9 mouse cellular contexts compared by ENCODE assay signal in the genomic region with DNA sequence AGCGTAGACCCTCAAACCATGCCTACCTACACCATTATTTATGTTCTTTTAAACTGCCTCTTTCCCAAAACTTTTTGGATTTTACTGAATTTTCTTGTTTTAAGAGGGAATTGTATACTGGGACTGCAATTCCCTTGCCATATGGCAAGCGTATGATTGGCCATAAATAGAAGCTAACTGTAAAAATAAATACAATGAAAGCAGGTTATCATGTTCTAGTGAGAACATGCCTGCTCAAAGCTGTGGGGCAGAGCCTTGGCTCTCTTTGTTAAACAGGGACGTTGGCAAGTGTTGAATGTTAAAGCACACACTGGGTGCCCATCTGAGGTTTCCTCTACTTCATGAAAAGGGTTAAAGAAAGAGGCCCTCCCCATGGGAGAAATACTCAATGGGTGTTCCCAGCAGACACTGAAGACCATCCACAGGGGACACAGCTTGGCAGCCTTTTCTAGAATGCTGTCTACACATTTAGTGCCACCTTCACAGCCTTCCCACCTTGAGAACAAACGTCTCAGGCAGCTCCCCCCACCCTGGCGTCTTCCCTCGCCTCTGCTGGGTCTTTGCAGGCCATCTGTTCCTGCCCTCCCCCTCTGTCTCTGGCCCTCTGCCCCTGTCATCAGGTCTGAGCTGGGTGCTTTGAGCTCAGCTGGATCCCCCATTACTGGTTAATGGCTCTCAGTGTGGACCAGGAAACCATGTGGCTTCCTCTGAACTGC.
DNase-seq lines count a peak whose midpoint lies in the region; ATAC-seq lines count a peak whose summit lies in the region.
"Had no signal": no experiment of that assay in that cellular context is flagged by ENCODE, and none has a peak within 500 bp of the region (broad histone marks: within the 10 kb centered on the region; RNA-seq: fewer than 3 reads in every experiment).

No protein-coding gene starts in this region.

- no peak overlapping the region for H3K27ac ChIP-seq in embryonic facial prominence, embryonic 15.5 days (replicated peaks)
- no peak overlapping the region for H3K27ac ChIP-seq in neural tube, embryonic 12.5 days
- H3K27ac ChIP-seq: limb, embryonic 15.5 days had no signal

- DNase-seq in heart, postnatal 4 days: peak; percentile 25
- DNase-seq in heart, postnatal 25 days (ENCODE audit: low spot score): no peak
- peak; percentile 39 for DNase-seq in left cerebral cortex, adult 11 months (ENCODE audit: low spot score)
- DNase-seq in layer of hippocampus, postnatal 14 days (ENCODE audit: low spot score in 2 of 2): no peak
- no peak for DNase-seq in thymus, postnatal 4 days
- no peak for DNase-seq in layer of hippocampus, postnatal 25 days (ENCODE audit: extremely low spot score in 1 of 2, low spot score in 1 of 2)

- 38% methylated on average over 6 of the region's 6 CpGs for WGBS in embryonic facial prominence, embryonic 15.5 days
- WGBS in neural tube, embryonic 12.5 days: 22% methylated on average over 6 of the region's 6 CpGs

- intact Hi-C loops in heart, postnatal 25 days (cut with DNase I): no loop called here

- ATAC-seq in embryonic facial prominence, embryonic 15.5 days (ENCODE audit: insufficient number of reproducible peaks, low FRiP score, low TSS enrichment, low read depth): peak; percentile 48
- ATAC-seq in neural tube, embryonic 12.5 days (ENCODE audit: low FRiP score, low read depth): peak; percentile 65

- no peak overlapping the region for H3K4me2 ChIP-seq in embryonic facial prominence, embryonic 15.5 days (replicated peaks)
- H3K4me2 ChIP-seq in neural tube, embryonic 12.5 days (replicated peaks): no peak overlapping the region
- H3K4me2 ChIP-seq: limb, embryonic 15.5 days had no signal

- no peaks in the 10 kb centered on the region for H3K36me3 ChIP-seq in embryonic facial prominence, embryonic 15.5 days
- H3K36me3 ChIP-seq in neural tube, embryonic 12.5 days: no peaks in the 10 kb centered on the region
- H3K36me3 ChIP-seq: limb, embryonic 15.5 days had no signal

- peaks cover 49% of the 10 kb centered on the region for H3K4me1 ChIP-seq in embryonic facial prominence, embryonic 15.5 days
- H3K4me1 ChIP-seq in neural tube, embryonic 12.5 days: peaks cover 61% of the 10 kb centered on the region

- no peaks in the 10 kb centered on the region for H3K27me3 ChIP-seq in embryonic facial prominence, embryonic 15.5 days
- no peaks in the 10 kb centered on the region for H3K27me3 ChIP-seq in neural tube, embryonic 12.5 days (replicated peaks)
- H3K27me3 ChIP-seq: limb, embryonic 15.5 days had no signal

- H3K9ac ChIP-seq in embryonic facial prominence, embryonic 15.5 days: no peak overlapping the region
- no peak overlapping the region for H3K9ac ChIP-seq in neural tube, embryonic 12.5 days
- H3K9ac ChIP-seq: limb, embryonic 15.5 days had no signal

- no peaks in the 10 kb centered on the region for H3K9me3 ChIP-seq in embryonic facial prominence, embryonic 15.5 days (replicated peaks)
- H3K9me3 ChIP-seq in neural tube, embryonic 12.5 days: no peaks in the 10 kb centered on the region
- H3K9me3 ChIP-seq: limb, embryonic 15.5 days had no signal

- no peak overlapping the region for H3K4me3 ChIP-seq in embryonic facial prominence, embryonic 15.5 days (replicated peaks)
- no peak overlapping the region for H3K4me3 ChIP-seq in neural tube, embryonic 12.5 days
- H3K4me3 ChIP-seq: limb, embryonic 15.5 days had no signal

Comparison
In these comparisons a context has a peak if more than half of its experiments do, and no peak if none do; other contexts are left out.
1. DNase-seq: peak in heart, postnatal 4 days (single experiment) and left cerebral cortex, adult 11 months (single experiment); none in heart, postnatal 25 days (single experiment), layer of hippocampus, postnatal 14 days (0 of 2), thymus, postnatal 4 days (single experiment) and layer of hippocampus, postnatal 25 days (0 of 2).